Mouse (Mus musculus): ENCODE measurements at regions not wholly inside any gene's neighbourhood (a gene's known extent, or its start where the extent isn't known, plus 50 kb on each side); places are given as distances from the start of the nearest gene placed in this dataset.

- no peak for DNase-seq
Measured at GRCm38 (mm10) chr2:170257671-170258235, 109.8 kb upstream of the Zfp217 start.

GRCm38 (mm10) chr2:170255997-170256396, 108.1 kb upstream of the Zfp217 start:
- no peak for DNase-seq

GRCm38 (mm10) chr2:170255533-170255932, 107.6 kb upstream of the Zfp217 start:
- no peak for DNase-seq

GRCm38 (mm10) chr2:170253681-170254440, 106.0 kb upstream of the Zfp217 start:
- DNase-seq, result no peak

GRCm38 (mm10) chr2:170252255-170253034, 104.5 kb upstream of the Zfp217 start:
- peak; percentile 55 for DNase-seq

- no peak for DNase-seq
Measured at GRCm38 (mm10) chr2:170250680-170251079, 102.8 kb upstream of the Zfp217 start.

GRCm38 (mm10) chr2:170247702-170248445, 100.0 kb upstream of the Zfp217 start:
- DNase-seq, result peak; percentile 10

- no peak for DNase-seq
Measured at GRCm38 (mm10) chr2:170245637-170246341, 97.9 kb upstream of the Zfp217 start.

GRCm38 (mm10) chr2:170244108-170244507, 96.2 kb upstream of the Zfp217 start:
- no peak for DNase-seq

GRCm38 (mm10) chr2:170237959-170238358, 90.1 kb upstream of the Zfp217 start:
- no peak for DNase-seq

- DNase-seq, result no peak
Measured at GRCm38 (mm10) chr2:170233426-170233825, 85.5 kb upstream of the Zfp217 start.

- no peak for DNase-seq
Measured at GRCm38 (mm10) chr2:170229461-170230080, 81.7 kb upstream of the Zfp217 start.

GRCm38 (mm10) chr2:170228318-170228994, 80.6 kb upstream of the Zfp217 start:
- DNase-seq, result peak; percentile 33

GRCm38 (mm10) chr2:170223872-170224271, 76.0 kb upstream of the Zfp217 start:
- no peak for DNase-seq

GRCm38 (mm10) chr2:170222819-170223218, 74.9 kb upstream of the Zfp217 start:
- peak; percentile 31 for DNase-seq

- DNase-seq, result no peak
Measured at GRCm38 (mm10) chr2:170221994-170222535, 74.2 kb upstream of the Zfp217 start.

GRCm38 (mm10) chr2:170220871-170221369, 73.0 kb upstream of the Zfp217 start:
- peak; percentile 81 for DNase-seq

- DNase-seq, result no peak
Measured at GRCm38 (mm10) chr2:170220443-170220842, 72.5 kb upstream of the Zfp217 start.

GRCm38 (mm10) chr2:170219611-170220401, 71.9 kb upstream of the Zfp217 start:
- peak; percentile 27 for DNase-seq

GRCm38 (mm10) chr2:170219161-170219581, 71.3 kb upstream of the Zfp217 start:
- DNase-seq, result no peak

All from lung, postnatal 10 days (tissue).